Mouse (Mus musculus) embryo, embryonic 10 days (tissue): ENCODE measurements around the gene Dynlt1a.
"Not testable (repeated sequence)": the region's sequence is repeated elsewhere in the genome, so short reads cannot be mapped to it uniquely, and the experiment has no call there.

Source experiments
- DNase-seq: peaks from one replicate; pipeline ENCODE4 v3.0.0-alpha.2; 2015; ENCODE audit warnings: low spot score

Gene Dynlt1a

DNA sequence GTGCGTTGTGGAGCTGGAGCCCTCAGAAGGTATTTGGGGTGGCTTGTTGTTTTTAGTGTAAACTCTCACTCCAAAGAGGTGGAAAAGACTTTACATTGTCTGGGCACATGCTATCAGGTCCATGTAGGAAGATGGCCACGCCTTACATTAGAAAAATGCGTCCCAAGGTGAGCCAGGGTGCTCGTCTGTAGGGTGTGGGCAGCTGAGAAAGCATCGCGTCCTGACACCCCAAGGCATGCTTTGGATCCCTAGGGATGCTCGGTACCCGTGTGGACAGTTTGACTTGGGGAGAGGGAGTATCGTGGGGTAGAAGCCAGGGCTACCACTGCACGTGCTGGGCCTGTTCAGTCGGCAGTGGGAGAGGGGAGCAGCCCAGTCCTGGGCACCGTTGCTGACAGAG lies 28.3 kb downstream of the Dynlt1a start:
- not testable (repeated sequence) for DNase-seq

DNA sequence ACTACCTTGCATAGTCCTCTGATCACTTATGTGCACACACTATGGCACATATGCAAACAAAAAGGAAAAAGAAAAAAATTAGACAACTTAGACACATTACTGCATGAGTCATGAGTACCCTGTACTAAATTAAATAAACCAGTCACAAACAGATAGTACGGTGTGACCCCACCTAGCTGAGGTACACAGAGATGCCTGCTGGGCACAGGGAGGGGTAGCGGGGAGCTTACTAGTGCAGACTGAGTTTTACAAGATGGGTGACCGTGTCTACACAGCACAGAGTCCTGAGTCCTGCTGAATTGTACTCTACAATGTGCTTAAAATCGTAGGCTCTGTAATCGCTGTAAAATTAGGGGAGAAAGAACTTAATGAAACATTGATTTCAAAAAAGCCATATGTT lies 31.1 kb downstream of the Dynlt1a start:
- DNase-seq = not testable (repeated sequence)

DNA sequence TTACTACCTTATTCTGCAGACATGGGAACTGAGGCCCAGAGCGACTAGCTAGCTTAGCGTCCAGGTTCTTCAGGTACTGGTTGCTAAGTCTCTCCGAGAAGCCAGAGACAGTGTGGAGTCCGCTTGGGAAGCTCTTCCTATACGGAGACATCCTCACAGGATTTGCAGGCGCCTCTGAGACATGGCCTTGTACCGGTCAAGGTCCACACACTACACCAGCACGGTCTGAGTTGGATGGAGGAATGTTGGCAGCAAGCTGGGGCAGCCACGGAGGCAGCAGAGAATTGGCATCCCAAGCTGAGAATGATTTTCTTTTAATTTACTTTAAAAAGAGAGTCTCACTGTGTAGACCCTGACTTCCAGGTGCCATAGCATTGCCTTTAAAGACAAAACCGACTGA lies 34.2 kb downstream of the Dynlt1a start:
- not testable (repeated sequence) for DNase-seq

DNA sequence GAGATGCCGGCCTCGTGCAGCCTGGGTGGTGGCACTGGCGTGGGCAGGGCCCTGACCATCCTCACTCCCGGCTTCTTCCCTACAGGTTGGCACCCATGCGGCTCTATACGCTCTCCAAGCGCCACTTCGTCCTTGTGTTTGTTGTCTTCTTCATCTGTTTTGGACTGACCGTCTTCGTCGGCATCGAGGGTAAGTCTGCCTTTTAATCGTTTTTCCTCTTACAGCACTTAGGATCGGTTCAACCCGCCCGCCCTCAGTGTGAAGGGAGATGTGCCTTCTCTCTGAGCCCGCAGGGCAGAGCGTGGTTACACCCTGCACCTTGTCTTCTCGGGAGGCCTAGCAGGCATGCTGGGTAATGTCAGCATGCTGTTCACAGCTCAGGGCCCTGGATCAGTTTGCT lies 36.8 kb downstream of the Dynlt1a start:
- DNase-seq = not testable (repeated sequence)

DNA sequence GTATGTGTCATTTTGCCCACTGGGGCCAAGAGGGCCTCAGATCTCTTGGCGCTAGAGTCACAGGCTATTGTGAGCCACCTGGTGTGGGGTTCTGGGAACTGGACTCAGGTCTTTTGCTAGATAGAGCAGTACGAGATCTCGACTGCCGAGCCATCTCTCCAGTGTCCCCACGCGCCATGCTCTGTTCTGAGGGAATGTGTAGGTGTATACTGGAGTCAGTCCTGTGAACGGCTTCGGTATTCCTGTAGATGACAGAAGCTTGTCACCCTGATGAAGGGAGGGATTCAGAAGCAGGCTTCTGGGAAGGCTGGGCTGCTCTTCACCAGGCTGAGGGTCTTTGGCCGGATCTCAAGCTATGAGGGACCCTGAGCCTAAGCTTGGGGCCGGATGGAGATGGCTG lies 37.5 kb downstream of the Dynlt1a start:
- not testable (repeated sequence) for DNase-seq

DNA sequence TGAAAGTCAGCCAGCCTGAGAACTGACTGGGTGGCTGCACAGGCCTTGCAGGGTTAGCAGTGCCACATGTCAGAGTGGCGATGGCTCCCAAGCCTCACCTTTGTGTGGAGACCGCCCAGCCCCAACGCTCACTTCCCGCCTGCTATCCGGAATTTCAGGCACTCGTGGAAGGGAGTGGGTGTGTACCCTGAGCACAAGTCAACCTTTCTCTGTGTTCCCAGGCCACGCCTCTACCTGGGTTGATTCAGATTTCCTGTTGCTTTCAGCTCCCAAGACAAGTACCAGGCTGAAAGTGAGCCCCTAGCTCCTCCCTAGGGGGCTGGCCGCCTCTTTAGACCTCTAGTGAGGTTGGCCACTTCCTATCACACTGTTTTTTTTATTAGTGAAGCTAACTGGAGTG lies 38.1 kb downstream of the Dynlt1a start:
- not testable (repeated sequence) for DNase-seq

DNA sequence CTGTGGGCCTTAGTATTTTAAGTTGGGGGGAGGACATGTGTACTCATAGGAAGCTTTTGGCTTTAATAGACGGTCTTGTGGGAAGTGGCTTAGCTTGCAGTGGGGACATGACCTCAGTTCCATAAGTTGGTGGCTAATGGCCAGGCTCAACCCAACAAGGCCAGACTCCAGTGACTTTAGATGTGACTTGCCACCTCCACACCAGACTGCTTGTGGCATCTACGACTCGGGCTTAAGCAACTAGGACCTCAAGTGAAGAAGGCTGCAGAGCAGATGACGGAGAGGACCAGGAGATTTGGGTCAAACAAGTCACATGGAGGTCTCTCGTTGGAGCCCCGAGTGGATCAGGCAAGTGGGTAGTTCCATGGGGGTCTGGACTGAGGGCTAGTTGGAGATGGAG lies 42.6 kb downstream of the Dynlt1a start:
- DNase-seq = not testable (repeated sequence)

DNA sequence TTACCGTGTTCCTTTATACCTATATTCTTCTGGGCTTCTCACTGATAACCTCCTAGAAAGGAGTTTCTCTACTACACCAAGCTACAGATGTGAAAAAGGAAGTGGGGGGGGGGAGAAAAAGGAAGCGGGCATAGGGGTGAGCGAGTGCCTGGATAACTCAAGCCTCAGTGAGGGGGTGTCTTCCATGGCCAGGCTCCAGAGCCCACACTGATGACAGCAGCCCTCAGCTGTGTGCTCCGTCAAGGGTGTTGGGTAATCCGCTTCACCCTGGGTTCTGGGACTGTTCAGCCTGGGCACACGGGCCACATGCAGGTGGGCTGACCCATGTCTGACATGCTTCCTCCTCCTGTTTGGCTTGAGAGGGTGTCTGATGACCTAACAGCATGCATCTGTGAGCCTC lies 45.3 kb downstream of the Dynlt1a start:
- not testable (repeated sequence) for DNase-seq

DNA sequence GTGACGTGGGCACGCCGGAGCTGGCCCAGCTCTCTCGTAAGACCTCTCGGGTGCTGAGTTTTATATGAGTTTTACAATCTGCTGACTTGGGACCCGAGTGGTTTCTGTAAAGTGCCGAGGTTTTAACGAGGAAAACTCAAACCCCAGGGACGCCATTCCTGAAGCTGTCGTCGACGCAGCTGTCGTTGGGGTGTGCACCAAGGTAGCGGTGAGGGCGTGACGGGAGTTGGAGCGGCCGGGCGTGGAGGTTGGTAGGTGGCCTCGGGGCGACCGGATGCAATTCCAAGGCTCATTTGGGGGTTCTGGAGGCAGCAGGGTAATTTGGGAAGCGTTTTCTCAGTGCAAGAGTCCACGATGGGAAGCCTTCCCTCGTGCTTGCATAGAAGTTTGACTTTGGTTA lies 46.5 kb downstream of the Dynlt1a start:
- peak; percentile 38 for DNase-seq

DNA sequence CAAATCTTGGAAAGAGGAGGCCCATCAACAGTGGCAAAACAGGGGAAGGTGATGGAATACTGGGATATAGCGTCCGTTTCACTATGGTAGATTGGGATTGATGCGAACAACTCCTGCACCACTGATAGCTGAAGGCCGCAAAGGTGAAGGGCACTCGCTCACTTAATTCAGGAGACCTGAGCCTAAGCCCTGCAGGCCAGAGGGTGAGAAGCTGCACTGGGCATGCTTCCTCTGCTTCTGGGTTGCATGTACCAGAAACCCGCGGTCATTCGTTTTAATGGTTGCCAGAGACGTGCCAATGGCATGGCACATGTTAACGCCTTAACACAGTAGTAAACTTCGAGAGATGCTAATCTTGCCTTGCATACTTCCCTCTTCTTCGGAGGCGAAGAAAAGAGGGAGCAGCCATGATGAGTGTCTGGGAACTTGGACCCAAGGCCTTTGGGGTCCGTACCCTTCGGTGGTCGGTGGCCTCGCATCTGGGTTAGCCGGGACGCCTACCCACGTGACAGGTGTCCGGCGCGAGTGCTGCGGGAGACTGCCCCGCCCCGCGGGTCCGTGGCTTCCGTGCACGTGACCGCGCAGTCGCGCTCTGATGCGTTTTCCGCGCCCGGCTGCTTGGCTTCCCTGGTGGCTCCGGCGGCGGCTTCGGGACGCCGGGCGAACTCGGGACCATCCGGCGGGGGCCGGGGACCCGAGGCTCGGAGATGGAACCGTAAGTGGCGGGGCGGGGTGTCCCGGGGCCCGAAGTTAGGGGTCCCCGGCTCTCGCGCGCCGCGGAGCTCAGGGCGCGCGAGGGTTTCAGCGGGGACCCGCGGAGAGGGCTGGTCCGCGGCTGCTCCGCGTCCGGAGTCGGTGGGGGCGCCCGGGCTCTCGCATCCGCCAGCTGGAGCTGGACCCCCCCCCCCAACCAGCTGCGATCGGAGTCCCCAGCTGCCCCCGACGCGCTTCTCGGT lies 47.1 kb downstream of the Dynlt1a start:
- DNase-seq = peak; percentile 25

DNA sequence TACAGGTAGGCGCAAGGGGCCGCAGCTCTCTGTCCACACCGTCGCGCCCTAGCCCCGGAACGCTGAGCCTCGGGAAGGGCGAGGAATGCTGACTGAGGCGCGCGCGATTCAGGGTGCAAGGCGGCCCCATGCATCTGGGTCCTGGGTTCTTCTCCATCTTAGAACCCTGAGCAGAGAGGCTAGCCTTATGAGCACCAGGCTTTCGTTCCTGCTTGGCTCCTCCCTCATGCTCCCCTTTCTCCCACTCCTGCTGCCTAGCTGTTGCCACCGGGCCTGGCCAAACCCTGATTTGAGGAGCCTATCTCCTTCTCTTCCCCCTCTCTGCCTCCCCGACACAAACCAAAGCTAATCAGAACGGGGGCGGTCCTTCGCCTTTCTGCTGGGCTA lies 60.2 kb downstream of the Dynlt1a start:
- DNase-seq = not testable (repeated sequence)

DNA sequence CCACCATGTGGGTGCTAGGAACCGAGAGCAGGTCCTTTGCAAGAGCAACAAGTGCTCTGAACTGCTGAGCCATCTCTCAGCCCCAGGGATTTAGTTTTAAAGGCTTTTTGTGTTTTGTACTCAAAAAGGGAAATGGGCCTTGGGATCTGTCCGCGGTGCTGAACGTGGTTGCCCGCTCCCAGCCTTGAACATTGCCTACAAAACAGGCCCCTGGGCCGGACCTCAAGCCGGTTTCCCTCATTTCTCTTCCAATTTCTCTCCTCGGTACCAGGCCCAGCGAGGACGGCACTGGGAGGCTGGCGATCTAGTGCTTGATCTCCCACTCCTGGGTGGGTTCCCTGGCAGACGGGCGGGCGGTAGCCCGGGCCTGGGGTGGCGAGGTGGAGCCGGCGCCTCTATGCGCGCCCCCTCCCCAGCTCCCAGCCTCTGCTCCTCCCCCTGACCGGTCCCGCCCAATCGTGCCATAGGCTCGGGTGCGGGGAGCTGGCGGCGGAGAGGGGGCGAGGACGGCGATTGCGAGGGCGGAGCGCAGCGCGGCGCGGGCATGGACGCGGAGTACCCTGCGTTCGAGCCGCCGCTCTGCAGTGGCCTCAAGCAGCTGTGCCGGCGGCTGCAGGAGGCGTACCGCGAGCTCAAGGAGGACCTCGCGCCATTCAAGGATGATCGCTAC lies 60.8 kb downstream of the Dynlt1a start, which contains the start of gene Tmem181a:
Gene Tmem181a (plus strand): TSS at position 461 of the 670 bp plus-strand sequence.
- not testable (repeated sequence) for DNase-seq
